Mouse (Mus musculus) intestine, embryonic 14.5 days (tissue): Measurements from ENCODE around the gene Usp40. TPM values are rescaled to one million over a fixed set of nuclear protein-coding genes. Genes with fewer than 3 reads are reported as not detected.
A peak's percentile ranks its signal among the peaks of the same experiment; 100 is the strongest.

ENCODE experiments used
- ATAC-seq: fragments of 200-750 bp; cut with Nextera tagmentation; replicated peaks from 2 replicates; pipeline ENCODE4 v1.8.0; 2017; ENCODE audit warnings: low read depth, moderate number of reproducible peaks, moderate TSS enrichment, moderate library complexity; ENCODE audit not compliant: low FRiP score, low TSS enrichment
- DNase-seq: peaks from one replicate; pipeline ENCODE4 v3.0.0-alpha.2; 2018; ENCODE audit warnings: low spot score
- H3K27ac ChIP-seq: fragments of 300-500 bp; sonication (generic); 2 replicates; pipeline ENCODE4 v1.5.1; 2014; ENCODE audit warnings: low read depth, mild to moderate bottlenecking, control low read depth
- H3K27me3 ChIP-seq: fragments of 300-500 bp; sonication (generic); replicated peaks from 2 replicates; pipeline ENCODE4 v1.6.1; 2014; ENCODE audit warnings: low read length, control low read depth; ENCODE audit not compliant: control insufficient read depth, insufficient read depth
- H3K36me3 ChIP-seq: fragments of 300-500 bp; sonication (generic); 2 replicates; pipeline ENCODE4 v1.6.1; 2014; ENCODE audit warnings: low read length, control low read depth; ENCODE audit not compliant: control insufficient read depth, insufficient read depth
- H3K4me1 ChIP-seq: fragments of 300-500 bp; sonication (generic); replicated peaks from 2 replicates; pipeline ENCODE4 v1.6.1; 2014; ENCODE audit warnings: low read length, control low read depth, mixed read lengths; ENCODE audit not compliant: control insufficient read depth, insufficient read depth
- H3K4me2 ChIP-seq: fragments of 300-500 bp; sonication (generic); 2 replicates; pipeline ENCODE4 v1.6.1; 2014; ENCODE audit warnings: low read length
- H3K4me3 ChIP-seq: fragments of 300-500 bp; sonication (generic); 2 replicates; pipeline ENCODE4 v1.5.1; 2014; ENCODE audit warnings: low read depth, low read length, control low read depth, mixed read lengths
- H3K9ac ChIP-seq: fragments of 300-500 bp; sonication (generic); 2 replicates; pipeline ENCODE4 v1.6.1; 2014; ENCODE audit warnings: mild to moderate bottlenecking, low read length
- H3K9me3 ChIP-seq: fragments of 300-500 bp; sonication (generic); 2 replicates; pipeline ENCODE4 v1.6.1; 2016; ENCODE audit warnings: low read length, control low read depth; ENCODE audit not compliant: control insufficient read depth
- whole genome bisulfite sequencing: fragments of 180-500 bp; shearing (Covaris S2); extraction: QIAGEN DNeasy Blood & Tissue Kit; methylation state at CpG from one replicate; pipeline ENCODE4 v1.1.7; 2014; 5-methylcytosine and 5-hydroxymethylcytosine counted together
- polyA plus RNA-seq: library from polyadenylated mRNA; unstranded; fragments of >200 nt; fragmentation: Nextera tagmentation; extraction: Ambion mirVana; gene quantifications from 2 replicates; pipeline ENCODE4 v1.2.1, GENCODE M21; 2014

Usp40 gene
- polyA plus RNA-seq, 1 experiment from 2014 or later: 31.0 TPM

DNA sequence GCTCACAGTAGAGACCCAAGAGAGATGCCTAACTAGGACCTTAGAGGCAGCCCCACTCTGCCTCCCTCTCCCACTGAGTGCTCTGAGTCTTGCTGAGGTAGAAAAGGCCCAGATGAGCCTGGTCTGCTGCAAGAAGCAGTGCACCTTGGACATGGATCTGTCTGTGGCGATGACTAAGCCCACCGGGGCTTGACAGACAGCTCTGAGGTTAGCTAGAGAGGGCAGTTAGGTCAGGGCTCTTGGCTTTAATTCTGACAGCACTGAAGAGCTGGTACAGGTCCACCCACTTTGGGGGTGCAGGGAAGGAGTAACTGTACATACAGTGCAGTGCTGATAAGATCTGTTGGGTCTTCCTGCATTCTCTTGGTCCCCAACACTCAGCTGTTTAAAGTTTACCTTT lies 72.8 kb downstream of the Usp40 start:
- Histone ChIP-seq H3K9me3 (no peaks in the 10 kb centered on the region), H3K9ac (no peak overlapping the region), H3K4me2 (no peak overlapping the region), H3K27ac (no peak overlapping the region), H3K27me3 (no peaks in the 10 kb centered on the region), H3K36me3 (peaks cover 89% of the 10 kb centered on the region), H3K4me1 (no peaks in the 10 kb centered on the region), H3K4me3 (no peak overlapping the region)
- ATAC-seq: no peak
- no peak for DNase-seq
- WGBS: 85% methylated on average over 2 of the region's 2 CpGs

DNA sequence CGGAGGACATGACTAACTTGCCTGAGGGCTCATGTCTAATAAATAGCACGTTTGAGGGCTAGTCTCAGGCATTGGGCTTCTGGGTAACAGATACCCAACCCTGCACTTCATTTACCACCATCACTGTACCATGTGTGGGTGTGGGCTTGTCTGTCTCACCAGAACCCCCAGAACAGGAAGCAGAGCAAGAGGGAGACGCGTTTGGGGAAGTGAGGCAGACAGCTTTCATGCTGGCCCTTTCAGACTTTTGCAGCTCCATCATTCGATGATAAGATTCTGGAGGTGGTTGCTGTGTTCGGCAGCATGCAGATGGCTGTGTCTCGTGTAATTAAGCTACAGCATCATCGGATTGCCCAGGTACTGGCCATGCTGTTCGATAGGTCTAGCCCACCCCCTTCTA lies 73.3 kb downstream of the Usp40 start:
- H3K36me3 ChIP-seq: peaks cover 84% of the 10 kb centered on the region
- 88% methylated on average over 9 of the region's 9 CpGs for WGBS

DNA sequence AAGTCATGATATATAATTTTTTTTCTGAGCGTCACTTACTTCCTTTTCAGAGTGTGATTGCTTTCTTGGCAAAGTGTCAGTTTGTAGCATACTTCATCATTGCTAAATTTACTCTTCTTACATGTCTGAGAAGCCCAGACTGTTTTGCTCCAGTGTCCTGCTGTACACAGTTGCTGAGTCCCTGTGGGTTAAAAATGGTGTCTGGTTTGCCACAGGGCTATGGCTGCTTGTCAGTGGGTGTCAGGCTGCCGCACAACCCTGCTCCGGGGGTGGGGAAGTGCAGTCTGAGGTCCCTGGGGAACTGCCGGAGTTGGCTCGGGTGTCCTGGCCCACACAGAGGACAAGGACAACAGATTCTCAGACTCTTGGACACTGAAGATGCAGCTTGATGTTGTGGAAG lies 75.3 kb downstream of the Usp40 start:
- H3K27ac ChIP-seq: no peak overlapping the region
- H3K9ac ChIP-seq: no peak overlapping the region
- no peak overlapping the region for H3K4me2 ChIP-seq
- ATAC-seq (no peak), DNase-seq (no peak)
- H3K9me3 ChIP-seq: no peaks in the 10 kb centered on the region
- peaks cover 84% of the 10 kb centered on the region for H3K36me3 ChIP-seq
- 88% methylated on average over 5 of the region's 5 CpGs for WGBS
- no peak overlapping the region for H3K4me3 ChIP-seq
- no peaks in the 10 kb centered on the region for H3K4me1 ChIP-seq
- no peaks in the 10 kb centered on the region for H3K27me3 ChIP-seq

More for the DNA sequence above, 73.3 kb downstream of the Usp40 start:
- Histone ChIP-seq H3K4me1 (no peaks in the 10 kb centered on the region), H3K4me2 (no peak overlapping the region), H3K4me3 (no peak overlapping the region), H3K27me3 (no peaks in the 10 kb centered on the region), H3K9me3 (no peaks in the 10 kb centered on the region), H3K9ac (no peak overlapping the region), H3K27ac (no peak overlapping the region)
- DNase-seq: no peak
- no peak for ATAC-seq

DNA sequence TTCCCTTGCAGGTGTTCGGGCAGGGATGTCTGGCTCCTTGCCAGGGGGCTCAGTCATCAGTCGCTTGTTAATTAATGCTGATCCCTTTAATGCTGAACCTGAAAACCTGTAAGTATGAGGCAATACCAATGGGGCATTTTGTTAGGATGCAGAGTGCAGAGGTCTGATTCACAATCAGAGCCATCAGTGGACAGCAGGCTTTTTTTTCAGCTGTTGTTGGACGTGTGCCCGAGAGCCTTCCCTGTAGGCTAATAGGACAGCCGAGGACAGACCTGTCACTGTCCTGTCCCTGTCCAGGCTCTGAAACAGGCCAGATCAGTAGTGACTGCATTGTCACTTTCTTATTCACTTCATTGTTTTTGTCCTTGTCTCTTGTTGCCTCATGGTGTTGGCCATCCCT lies 78.6 kb downstream of the Usp40 start:
- H3K9me3 ChIP-seq: no peaks in the 10 kb centered on the region
- 80% methylated on average over 5 of the region's 5 CpGs for WGBS
- H3K27ac ChIP-seq: no peak overlapping the region
- DNase-seq: no peak
- no peaks in the 10 kb centered on the region for H3K4me1 ChIP-seq
- no peak overlapping the region for H3K4me3 ChIP-seq
- ATAC-seq: no peak
- H3K36me3 ChIP-seq: peaks cover 85% of the 10 kb centered on the region
- no peak overlapping the region for H3K4me2 ChIP-seq
- H3K9ac ChIP-seq: no peak overlapping the region
- no peaks in the 10 kb centered on the region for H3K27me3 ChIP-seq

DNA sequence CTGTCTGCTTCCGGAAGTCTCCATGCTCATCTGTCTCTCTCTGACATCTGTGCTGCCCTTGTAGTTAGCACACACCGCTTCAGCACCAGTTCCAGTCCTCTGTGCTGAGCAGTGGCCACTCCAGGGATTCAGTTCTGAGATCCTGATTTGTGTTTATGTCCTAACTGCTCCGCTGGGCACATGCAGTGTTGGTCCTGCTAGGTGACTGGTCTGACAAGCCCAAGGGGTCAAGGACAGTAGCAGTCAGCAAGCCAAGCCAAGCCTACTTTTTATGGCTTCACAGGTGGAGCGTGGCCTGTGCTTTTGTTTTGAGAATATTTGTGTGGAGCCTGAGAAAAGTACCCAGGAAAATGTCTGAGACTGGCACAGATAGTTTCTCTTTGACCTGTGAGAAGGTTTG lies 83.5 kb downstream of the Usp40 start:
- Histone ChIP-seq H3K27me3 (no peaks in the 10 kb centered on the region), H3K4me3 (no peak overlapping the region), H3K4me2 (no peak overlapping the region), H3K9me3 (no peaks in the 10 kb centered on the region), H3K9ac (no peak overlapping the region), H3K27ac (no peak overlapping the region), H3K4me1 (no peaks in the 10 kb centered on the region), H3K36me3 (peaks cover 85% of the 10 kb centered on the region)
- 82% methylated on average over 4 of the region's 4 CpGs for WGBS
- ATAC-seq (no peak), DNase-seq (no peak)

DNA sequence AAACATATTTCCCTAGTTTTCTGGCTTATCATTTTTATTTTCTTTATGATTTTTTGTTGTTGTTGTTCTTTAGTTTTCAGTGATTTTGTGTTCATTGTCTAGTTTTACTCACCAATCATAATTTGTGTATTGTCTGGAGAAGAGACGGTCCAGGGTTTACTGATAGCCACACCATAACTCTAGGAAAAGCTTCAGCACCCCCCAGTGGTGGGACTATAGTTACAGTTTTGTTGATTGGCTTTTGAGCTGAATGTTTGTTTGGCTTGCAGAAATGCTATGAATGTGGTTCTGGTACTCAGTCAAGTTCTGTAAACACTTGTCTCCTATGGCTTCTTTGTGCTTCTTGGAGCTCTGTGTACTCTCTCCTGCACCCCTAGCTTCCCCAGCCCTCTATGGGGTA lies 85.7 kb downstream of the Usp40 start:
- Histone ChIP-seq H3K36me3 (peaks cover 85% of the 10 kb centered on the region), H3K27me3 (no peaks in the 10 kb centered on the region), H3K4me3 (no peak overlapping the region), H3K27ac (no peak overlapping the region), H3K9ac (no peak overlapping the region), H3K4me2 (no peak overlapping the region), H3K4me1 (no peaks in the 10 kb centered on the region), H3K9me3 (no peaks in the 10 kb centered on the region)
- ATAC-seq: no peak
- DNase-seq: peak; percentile 63
- WGBS: 48% methylated on average over 1 of the region's 1 CpGs

DNA sequence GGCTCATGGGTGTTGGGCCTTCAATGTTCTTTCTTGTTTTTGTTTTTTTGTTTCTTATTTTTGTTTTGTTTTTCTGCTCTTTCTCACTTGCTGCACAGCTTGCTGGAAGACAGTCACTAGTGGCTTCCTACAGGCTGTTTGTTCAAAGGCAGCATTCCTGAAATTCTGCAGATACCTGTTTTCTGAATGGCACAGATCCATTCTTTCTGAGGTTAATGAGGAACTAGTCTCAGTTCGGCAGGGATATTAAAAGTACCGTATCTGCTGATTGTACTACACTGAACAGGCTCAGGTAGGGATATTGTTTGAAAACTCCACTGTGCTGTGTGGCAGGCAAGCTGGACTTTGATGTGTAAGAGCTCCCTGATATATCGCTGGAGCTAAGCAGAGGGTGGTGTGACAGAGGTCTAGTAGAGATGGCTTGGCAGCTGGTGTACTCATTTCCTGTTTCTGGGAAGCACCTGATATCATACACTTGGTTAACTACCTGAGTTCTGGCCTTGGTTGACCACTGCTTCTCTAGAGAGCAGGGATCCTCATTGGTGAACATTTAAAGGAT lies 88.2 kb downstream of the Usp40 start:
- H3K27ac ChIP-seq: no peak overlapping the region
- 66% methylated on average over 3 of the region's 3 CpGs for WGBS

DNA sequence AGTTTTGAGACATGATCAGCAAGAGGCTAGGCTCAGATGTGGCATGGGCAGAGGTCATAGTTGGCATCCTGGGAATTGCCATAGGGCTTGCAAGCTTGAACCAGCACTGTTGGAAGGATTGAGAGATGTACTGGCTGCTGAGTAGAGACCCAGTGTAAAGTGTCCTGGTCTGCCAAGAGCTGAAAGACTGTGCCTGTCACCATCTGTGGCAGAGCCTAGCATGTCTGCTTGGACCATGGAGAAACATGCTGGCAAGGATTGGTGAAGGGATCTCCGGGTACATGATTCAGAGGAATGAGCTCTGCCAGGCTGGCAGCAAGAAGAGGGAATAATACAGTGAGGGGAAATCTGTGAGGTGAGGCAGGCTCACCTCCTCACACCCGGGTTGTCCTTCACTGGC lies 90.3 kb downstream of the Usp40 start:
- peaks cover 66% of the 10 kb centered on the region for H3K36me3 ChIP-seq
- DNase-seq (no peak), ATAC-seq (no peak)
- 92% methylated on average over 2 of the region's 2 CpGs for WGBS
- H3K4me2 ChIP-seq: no peak overlapping the region
- H3K4me1 ChIP-seq: no peaks in the 10 kb centered on the region
- no peaks in the 10 kb centered on the region for H3K9me3 ChIP-seq
- H3K4me3 ChIP-seq: no peak overlapping the region
- no peaks in the 10 kb centered on the region for H3K27me3 ChIP-seq
- H3K27ac ChIP-seq: no peak overlapping the region
- no peak overlapping the region for H3K9ac ChIP-seq

More for the DNA sequence above, 88.2 kb downstream of the Usp40 start:
- Histone ChIP-seq H3K36me3 (peaks cover 82% of the 10 kb centered on the region), H3K9me3 (no peaks in the 10 kb centered on the region), H3K4me1 (no peaks in the 10 kb centered on the region), H3K27me3 (no peaks in the 10 kb centered on the region), H3K9ac (no peak overlapping the region), H3K4me2 (no peak overlapping the region), H3K4me3 (no peak overlapping the region)
- ATAC-seq: no peak
- no peak for DNase-seq

DNA sequence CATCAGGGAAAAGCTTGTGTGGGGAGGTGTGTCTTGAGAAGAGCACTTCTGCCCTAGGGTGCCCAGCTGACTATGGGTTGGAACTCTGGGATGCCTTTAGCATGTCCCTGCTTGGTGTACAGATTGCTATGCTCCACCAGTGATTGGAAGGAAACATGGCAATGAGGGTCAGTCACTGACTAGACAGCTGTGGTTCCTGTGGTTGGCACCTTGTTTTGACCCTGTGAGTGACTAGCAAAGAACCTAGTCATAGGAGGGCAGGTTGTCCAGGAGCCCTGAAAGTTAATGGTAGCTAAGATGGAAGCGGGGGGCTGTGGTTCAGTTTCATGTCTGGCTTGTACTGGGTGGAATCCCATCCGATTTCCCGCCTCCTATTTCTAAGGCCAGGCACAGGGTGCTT lies 91.0 kb downstream of the Usp40 start:
- H3K27me3 ChIP-seq: no peaks in the 10 kb centered on the region
- 93% methylated on average over 3 of the region's 3 CpGs for WGBS

More for the DNA sequence above, 91.0 kb downstream of the Usp40 start:
- DNase-seq: no peak
- peaks cover 3% of the 10 kb centered on the region; the same call in 1 of the 2 replicates for H3K4me1 ChIP-seq
- H3K4me3 ChIP-seq: no peak overlapping the region
- H3K36me3 ChIP-seq: peaks cover 64% of the 10 kb centered on the region
- H3K4me2 ChIP-seq: no peak overlapping the region
- no peaks in the 10 kb centered on the region for H3K9me3 ChIP-seq
- no peak for ATAC-seq
- no peak overlapping the region for H3K9ac ChIP-seq
- H3K27ac ChIP-seq: no peak overlapping the region
